Mouse (Mus musculus) thymus, postnatal 14 days (tissue): ENCODE data around the gene Pms1.

Experiments
- DNase-seq: peaks from one replicate; pipeline ENCODE4 v3.0.0; 2021

The Pms1 gene

DNA sequence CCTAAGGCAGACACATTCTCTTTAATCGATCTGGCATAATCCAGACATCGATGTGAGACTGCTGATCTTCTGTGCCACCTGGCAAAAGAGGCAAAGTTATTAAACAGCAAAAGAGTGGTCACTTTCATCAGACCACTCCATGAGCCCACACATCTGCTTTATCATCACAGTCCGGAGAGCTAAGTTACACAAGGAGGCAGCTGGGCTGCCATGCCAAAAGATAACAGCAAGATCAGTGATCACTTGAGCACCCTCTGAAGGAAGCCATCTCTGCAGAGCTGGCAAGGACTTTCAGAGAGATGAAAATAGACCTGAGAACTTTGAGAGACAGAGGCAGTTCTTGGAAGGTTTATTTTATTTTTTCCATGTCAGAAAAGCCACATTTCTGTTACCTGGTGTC, 102.3 kb downstream of the Pms1 start:
- DNase-seq = no peak

DNA sequence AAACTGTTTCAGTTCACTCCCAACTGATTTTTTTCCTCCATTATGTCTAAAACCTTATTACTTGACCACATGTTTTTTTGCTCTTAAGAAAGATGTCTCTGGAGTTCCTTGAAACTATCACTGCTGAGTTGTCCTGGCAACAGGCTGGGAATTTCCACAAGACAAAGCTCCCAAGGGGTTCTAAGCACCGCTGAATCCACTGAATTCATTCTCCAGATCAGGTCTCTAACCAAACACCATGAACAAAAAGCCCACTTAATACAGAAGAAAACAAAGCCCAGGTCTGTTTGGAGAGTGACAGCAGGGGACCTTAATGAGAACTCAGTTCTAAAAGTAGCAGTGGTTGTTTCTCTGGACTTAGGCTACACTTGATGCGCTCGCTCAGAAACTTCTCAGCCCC, 105.6 kb downstream of the Pms1 start:
- no peak for DNase-seq

DNA sequence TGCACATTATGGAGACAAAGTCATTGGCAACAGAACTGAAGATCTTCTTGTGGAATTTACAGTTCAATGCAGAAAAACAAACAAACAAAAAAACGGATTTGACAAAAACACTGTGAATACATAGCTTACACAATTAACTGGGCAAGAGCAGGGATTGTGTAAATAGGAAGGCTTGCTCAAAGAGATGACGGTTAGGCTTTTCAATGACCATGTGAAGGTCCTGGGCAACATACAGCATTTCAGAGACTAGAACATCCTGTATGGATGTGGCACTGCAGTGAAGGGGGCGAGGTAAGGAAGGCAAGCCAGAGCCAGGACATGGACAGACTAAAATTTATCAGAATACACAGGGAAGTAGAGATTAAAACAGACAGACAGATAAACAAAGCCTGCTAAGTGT, 107.2 kb downstream of the Pms1 start:
- no peak for DNase-seq

DNA sequence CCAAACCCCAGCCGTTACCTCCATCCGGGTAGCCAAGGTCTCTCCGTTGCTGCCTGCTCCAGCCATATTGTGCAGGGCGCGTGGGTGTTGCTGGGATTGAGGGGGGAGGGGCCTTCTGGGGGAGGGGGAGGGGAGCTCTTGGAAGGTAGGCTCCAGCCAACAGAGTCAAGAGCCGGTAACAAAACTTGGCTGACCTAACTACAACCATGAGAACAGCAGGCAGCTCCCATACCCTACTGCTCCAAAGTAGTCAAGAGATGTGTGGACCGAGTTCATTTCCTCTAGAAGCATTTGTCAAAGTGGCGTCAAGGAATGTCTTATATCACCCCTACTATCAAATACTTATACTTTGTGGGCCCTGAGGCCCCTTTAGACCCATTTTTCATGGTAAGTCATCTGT, 109.3 kb downstream of the Pms1 start, which contains the start of gene 1700019A02Rik:
Gene 1700019A02Rik (minus strand): TSS at position 101 of the 400 bp plus-strand sequence.
- no peak for DNase-seq

DNA sequence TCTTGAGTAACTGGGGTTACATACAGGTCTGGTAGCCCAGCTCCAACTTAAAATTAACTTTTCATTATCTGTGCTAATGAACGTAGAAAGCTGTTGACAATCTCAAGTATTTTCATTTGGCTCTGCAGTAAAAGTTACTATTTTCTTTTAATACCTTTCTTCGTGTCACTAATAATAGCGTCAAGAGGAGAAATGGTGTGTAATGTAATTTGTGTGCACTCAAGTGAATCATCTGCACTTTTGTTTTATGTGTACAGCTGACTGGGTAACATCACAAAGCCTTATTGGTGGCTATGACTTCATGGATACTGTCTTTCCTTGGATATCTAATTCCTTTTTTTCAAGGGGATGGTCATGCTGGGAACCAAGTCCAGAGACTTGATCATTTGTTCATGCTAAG, 110.5 kb downstream of the Pms1 start:
- no peak for DNase-seq

DNA sequence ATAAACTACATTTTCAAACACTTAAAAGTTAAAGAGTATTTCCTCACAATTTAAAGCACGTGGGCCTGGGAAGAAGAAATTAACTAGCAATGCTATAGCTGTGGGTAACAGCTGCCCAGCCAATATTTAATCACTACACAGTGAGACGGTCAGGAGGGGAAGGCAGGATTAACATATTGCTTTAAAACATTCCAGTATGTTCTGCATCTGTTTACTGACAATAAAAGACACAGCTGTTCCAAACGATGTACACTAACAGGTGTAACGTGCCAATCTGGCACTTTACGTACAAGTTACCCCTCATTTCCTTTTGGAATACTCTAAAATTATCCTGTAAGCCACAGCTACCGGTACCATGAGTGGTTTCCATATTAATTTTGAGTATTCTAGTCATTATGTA, 139.1 kb downstream of the Pms1 start:
- DNase-seq = no peak
